Mouse (Mus musculus) kidney, postnatal 0 days (tissue): ENCODE measurements around the gene Fkbp11. TPM values are rescaled to one million over a fixed set of nuclear protein-coding genes. Genes with fewer than 3 reads are reported as not detected.

Experiments used
- ATAC-seq: fragments of 200-750 bp; cut with Nextera tagmentation; replicated peaks from 2 replicates; pipeline ENCODE4 v1.8.0; 2017; ENCODE audit warnings: low read depth, moderate number of reproducible peaks, moderate TSS enrichment, moderate library complexity; ENCODE audit not compliant: low FRiP score
- DNase-seq: peaks from one replicate; pipeline ENCODE4 v3.0.0-alpha.2; 2016; ENCODE audit warnings: low spot score
- H3K27ac ChIP-seq: fragments of 300-500 bp; sonication (generic); 2 replicates; pipeline ENCODE4 v1.5.1; 2014; ENCODE audit warnings: mild to moderate bottlenecking
- H3K27me3 ChIP-seq: fragments of 300-500 bp; sonication (generic); 2 replicates; pipeline ENCODE4 v1.6.1; 2014; ENCODE audit warnings: low read length, mixed read lengths; ENCODE audit not compliant: insufficient read depth
- H3K36me3 ChIP-seq: fragments of 300-500 bp; sonication (generic); 2 replicates; pipeline ENCODE4 v1.6.1; 2014; ENCODE audit warnings: low read length, mixed read lengths; ENCODE audit not compliant: insufficient read depth
- H3K4me1 ChIP-seq: fragments of 300-500 bp; sonication (generic); replicated peaks from 2 replicates; pipeline ENCODE4 v1.6.1; 2014; ENCODE audit warnings: antibody characterized with exemption, low read length, mixed read lengths; ENCODE audit not compliant: insufficient read depth
- H3K4me2 ChIP-seq: fragments of 300-500 bp; sonication (generic); 2 replicates; pipeline ENCODE4 v1.6.1; 2014; ENCODE audit warnings: mild to moderate bottlenecking, low read length, moderate library complexity, mixed read lengths
- H3K4me3 ChIP-seq: fragments of 300-500 bp; sonication (generic); replicated peaks from 2 replicates; pipeline ENCODE4 v1.5.1; 2014; ENCODE audit warnings: low read depth, low read length
- H3K9ac ChIP-seq: fragments of 300-500 bp; sonication (generic); 2 replicates; pipeline ENCODE4 v1.6.1; 2014; ENCODE audit warnings: low read depth, low read length
- H3K9me3 ChIP-seq: fragments of 300-500 bp; sonication (generic); replicated peaks from 2 replicates; pipeline ENCODE4 v1.6.1; 2016; ENCODE audit warnings: low read length, inconsistent platforms, mixed read lengths
- CTCF ChIP-seq: IDR thresholded peaks from 2 replicates; pipeline ENCODE4 v1.5.1; 2016; ENCODE audit warnings: antibody characterized with exemption, low read depth, mild to moderate bottlenecking, moderate library complexity
- WGBS: fragments of 180-500 bp; shearing (Covaris S2); extraction: QIAGEN DNeasy Blood & Tissue Kit; methylation state at CpG from one replicate; pipeline ENCODE4 v1.1.7; 2014; 5-methylcytosine and 5-hydroxymethylcytosine counted together
- polyA plus RNA-seq: library from polyadenylated mRNA; unstranded; fragments of >200 nt; fragmentation: Nextera tagmentation; extraction: Ambion mirVana; gene quantifications from 2 replicates; pipeline ENCODE4 v1.2.1, GENCODE M21; 2015

The Fkbp11 gene
- polyA plus RNA-seq, 1 experiment from 2014 or later = 34.4 TPM

DNA sequence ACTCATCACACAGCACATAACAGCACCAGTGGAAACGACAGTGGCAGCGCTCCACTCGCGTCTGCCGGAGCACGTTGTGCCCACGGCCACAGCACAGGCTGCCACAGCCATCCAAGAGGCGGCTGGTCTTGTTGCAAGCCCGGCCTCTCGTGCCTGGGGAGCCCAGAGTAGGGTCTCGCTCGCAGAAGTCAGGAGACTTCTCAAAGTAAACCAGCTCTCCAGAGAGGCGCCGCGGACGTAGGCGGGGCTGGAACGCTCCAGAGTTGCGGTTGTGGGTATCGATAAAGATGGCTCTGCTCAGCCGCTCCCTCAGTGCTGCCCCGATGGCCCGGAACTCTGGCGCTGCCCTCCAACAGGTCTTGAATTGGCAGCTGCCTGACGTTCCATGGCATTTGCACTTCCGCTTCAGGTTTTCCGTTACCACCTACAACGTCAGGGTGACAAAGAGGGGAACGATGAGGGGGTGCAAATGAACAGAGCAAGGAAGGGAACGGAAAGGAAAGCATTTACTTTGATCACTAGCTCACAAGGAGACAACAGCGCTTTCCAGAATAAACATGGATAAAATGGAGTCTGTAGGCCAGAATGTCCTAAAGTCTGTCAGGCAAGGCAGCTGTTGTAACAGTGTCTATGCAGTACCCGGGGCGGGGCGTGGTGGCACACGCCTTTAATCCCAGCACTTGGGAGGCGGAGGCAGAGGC lies 44.7 kb upstream of the Fkbp11 start:
- peaks cover 10% of the 10 kb centered on the region; the same call in 1 of the 2 replicates for H3K4me1 ChIP-seq
- WGBS = 2% methylated on average over 36 of the region's 36 CpGs
- ATAC-seq (no peak), DNase-seq (peak; percentile 37)
- no peak for TF ChIP-seq CTCF
- peak overlapping the region; percentile 68 for H3K4me2 ChIP-seq
- H3K27me3 ChIP-seq = peaks cover 52% of the 10 kb centered on the region
- peak overlapping the region; percentile 29 for H3K4me3 ChIP-seq
- no peaks in the 10 kb centered on the region for H3K36me3 ChIP-seq
- no peak overlapping the region for H3K27ac ChIP-seq
- peak overlapping the region; percentile 50 for H3K9ac ChIP-seq
- no peaks in the 10 kb centered on the region for H3K9me3 ChIP-seq

DNA sequence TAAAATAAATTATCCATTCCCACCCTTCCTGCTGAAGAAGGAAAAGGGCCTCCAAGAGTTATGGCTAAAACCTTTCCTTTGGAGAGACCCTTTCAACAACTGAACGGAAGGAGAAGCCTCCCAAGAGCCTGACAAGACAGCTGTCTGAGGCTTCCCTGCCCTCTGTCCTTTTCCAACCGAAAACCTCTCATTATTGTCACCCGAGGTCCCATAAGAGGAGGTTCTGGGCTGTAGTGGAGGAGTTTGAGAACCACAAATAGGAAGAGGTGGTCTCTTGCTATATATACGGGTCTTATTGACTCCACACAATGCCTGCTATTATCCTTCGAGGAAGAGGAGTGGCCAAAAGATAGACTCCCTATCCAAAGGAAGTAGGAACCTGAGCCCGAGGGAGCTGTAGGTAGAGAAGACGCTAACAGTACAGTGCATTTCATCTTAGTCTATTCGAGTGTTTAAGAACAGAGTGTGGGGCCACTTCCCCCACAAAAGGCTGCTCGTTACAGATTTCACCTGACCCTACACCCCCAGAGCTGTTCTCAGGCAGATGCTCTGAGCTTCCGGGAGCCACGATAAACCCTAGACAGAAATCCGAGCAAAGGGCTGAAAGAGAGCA lies 43.9 kb upstream of the Fkbp11 start:
- peaks cover 44% of the 10 kb centered on the region for H3K27me3 ChIP-seq
- TF ChIP-seq CTCF = no peak

GRCm38 (mm10) chr15:98768259-98768658 lies 40.3 kb upstream of the Fkbp11 start:
- DNase-seq (no peak), ATAC-seq (no peak)
- Histone ChIP-seq H3K4me1 (peaks cover 5% of the 10 kb centered on the region; the same call in 1 of the 2 replicates), H3K36me3 (no peaks in the 10 kb centered on the region), H3K9ac (no peak overlapping the region), H3K27ac (no peak overlapping the region), H3K4me2 (no peak overlapping the region), H3K27me3 (peaks cover 16% of the 10 kb centered on the region), H3K9me3 (no peaks in the 10 kb centered on the region), H3K4me3 (no peak overlapping the region)
- WGBS = 18% methylated on average over 5 of the region's 5 CpGs
- TF ChIP-seq CTCF = no peak

More for the DNA sequence above, 43.9 kb upstream of the Fkbp11 start:
- DNase-seq (no peak), ATAC-seq (no peak)
- Histone ChIP-seq H3K4me1 (peaks cover 8% of the 10 kb centered on the region; the same call in 1 of the 2 replicates), H3K27ac (no peak overlapping the region), H3K9ac (no peak overlapping the region), H3K4me2 (peak overlapping the region; percentile 68), H3K9me3 (no peaks in the 10 kb centered on the region), H3K4me3 (peak overlapping the region; percentile 29; the same call in 1 of the 2 replicates), H3K36me3 (no peaks in the 10 kb centered on the region)
- WGBS = 6% methylated on average over 12 of the region's 12 CpGs

DNA sequence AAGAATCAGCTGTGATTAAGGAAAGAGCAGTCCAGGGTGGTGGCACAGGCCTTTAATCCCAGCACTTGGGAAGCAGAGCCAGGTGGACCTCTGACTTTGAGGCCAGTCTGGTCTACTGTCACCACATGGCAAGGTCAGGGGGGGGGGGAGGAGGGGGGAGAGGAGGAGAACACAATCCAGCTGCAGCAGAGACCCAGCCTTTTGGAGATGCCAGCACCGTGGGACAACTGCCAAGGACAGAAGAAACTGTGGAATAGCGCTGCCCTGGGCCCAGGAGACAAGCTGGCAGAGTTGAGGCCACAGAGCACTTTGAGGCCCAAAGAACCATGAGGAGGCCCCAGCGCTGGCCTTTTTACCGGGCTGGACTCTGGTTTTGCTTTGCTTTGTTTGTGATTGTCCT lies 37.9 kb upstream of the Fkbp11 start:
- no peak for DNase-seq
- no peak for TF ChIP-seq CTCF
- Histone ChIP-seq H3K27ac (no peak overlapping the region), H3K4me1 (peaks cover 10% of the 10 kb centered on the region), H3K4me2 (no peak overlapping the region), H3K36me3 (no peaks in the 10 kb centered on the region), H3K9ac (no peak overlapping the region), H3K4me3 (no peak overlapping the region), H3K9me3 (no peaks in the 10 kb centered on the region), H3K27me3 (peaks cover under 1% of the 10 kb centered on the region; the same call in 1 of the 2 replicates)
- WGBS = 66% methylated on average over 4 of the region's 4 CpGs
- ATAC-seq = no peak

DNA sequence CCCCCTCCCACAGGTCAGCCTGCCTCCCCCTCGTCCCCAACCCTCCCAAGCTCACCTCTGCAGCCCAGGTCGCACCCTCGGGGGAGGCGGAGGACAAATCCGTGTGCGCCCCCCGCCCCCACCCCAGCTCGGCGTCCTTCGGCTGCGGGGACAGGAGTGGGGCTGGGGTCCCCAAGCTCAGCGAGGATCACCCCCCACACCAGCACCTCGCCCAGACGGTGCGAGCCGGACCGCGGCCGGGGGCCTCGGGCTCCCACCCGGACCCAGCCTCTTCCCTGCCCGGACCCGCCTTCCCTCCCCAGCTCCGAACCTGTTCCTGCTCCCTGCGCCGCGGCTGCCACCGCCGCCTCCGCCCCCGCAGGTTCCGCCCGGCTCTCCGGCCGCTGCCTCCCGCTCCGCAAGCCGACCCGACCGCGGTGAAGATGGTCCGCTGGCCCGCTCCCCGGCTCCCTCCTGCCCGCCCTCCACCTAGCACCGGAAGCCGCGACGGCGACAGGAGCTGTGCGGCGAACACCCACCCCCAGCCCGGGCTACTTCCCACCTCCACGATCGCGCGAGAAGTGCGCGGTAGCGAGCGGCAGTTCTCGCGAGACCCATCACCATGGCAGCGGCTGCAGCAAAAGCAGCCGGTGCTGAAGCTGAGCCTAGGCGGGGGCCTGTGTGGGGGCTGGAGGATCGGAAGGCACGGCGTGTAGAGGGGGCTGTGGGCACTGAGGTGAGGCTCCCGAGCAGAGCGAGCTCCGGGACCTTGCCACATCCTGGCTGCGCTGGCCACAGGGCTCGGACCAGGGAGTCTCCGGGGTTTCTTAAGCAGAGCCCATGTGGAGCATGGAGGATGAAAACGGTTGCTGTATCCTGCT lies 34.9 kb upstream of the Fkbp11 start, which contains the start of gene Arf3:
Arf3 (minus strand) TSS at position 545 of the 860 bp plus-strand sequence.
- peak within 1 kb of the TSS; percentile 95 for H3K9ac ChIP-seq
- peak; percentile 93 for ATAC-seq
- peak; percentile 96 for DNase-seq
- H3K27me3 ChIP-seq = no peaks in the 10 kb centered on the region
- under 1% methylated on average over 66 of the region's 76 CpGs for WGBS
- H3K27ac ChIP-seq = peak within 1 kb of the TSS; percentile 94
- peak within 1 kb of the TSS; percentile 92 for H3K4me2 ChIP-seq
- peak within 1 kb of the TSS; percentile 93 for H3K4me3 ChIP-seq
- peaks cover 10% of the 10 kb centered on the region for H3K4me1 ChIP-seq
- H3K9me3 ChIP-seq = no peaks in the 10 kb centered on the region
- no peak for TF ChIP-seq CTCF
- 0 out of 2 replicates have a peak, but pooled peaks cover 6% of the 10 kb centered on the region for H3K36me3 ChIP-seq

DNA sequence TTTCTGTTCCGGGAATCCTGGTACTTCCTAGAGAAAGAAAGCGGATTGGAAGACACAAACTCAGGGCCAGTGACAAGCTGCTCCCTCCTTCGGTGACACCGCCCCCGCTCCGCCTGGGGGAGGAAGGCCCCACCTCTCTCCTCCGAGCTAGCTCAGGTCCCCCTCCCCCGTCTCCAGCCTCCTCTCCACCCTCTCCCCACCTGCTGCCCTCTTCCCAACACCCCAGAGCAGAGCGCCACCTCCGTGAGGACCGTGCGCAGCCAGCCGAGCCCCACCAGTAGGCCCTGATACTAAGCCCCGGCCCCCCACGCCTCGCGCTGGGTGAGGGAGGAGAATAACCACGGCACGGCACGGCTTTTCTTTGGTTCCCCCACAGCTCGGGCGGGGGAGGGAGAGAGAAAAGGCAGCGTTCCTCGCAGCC lies 34.2 kb upstream of the Fkbp11 start:
- 0 out of 2 replicates have a peak, but pooled peaks have one; percentile 30 for TF ChIP-seq CTCF
- H3K4me1 ChIP-seq = peaks cover 10% of the 10 kb centered on the region
- WGBS = 0% methylated on average over 20 of the region's 24 CpGs
- H3K27ac ChIP-seq = peak overlapping the region; percentile 94
- H3K4me3 ChIP-seq = peak overlapping the region; percentile 93
- H3K27me3 ChIP-seq = no peaks in the 10 kb centered on the region
- H3K9ac ChIP-seq = peak overlapping the region; percentile 95
- 0 out of 2 replicates have a peak, but pooled peaks cover 6% of the 10 kb centered on the region for H3K36me3 ChIP-seq
- DNase-seq (peak; percentile 94), ATAC-seq (peak; percentile 84)
- H3K9me3 ChIP-seq = no peaks in the 10 kb centered on the region
- H3K4me2 ChIP-seq = peak overlapping the region; percentile 92
